Mouse (Mus musculus) stomach, embryonic 14.5 days (tissue): Measurements from ENCODE around the gene Sap30l. TPM values are rescaled to one million over a fixed set of nuclear protein-coding genes. Genes with fewer than 3 reads are reported as not detected.
A peak's percentile ranks its signal among the peaks of the same experiment; 100 is the strongest.
"Not testable (repeated sequence)": the region's sequence is repeated elsewhere in the genome, so short reads cannot be mapped to it uniquely, and the experiment has no call there.

Experiments
- ATAC-seq: fragments of 200-750 bp; cut with Nextera tagmentation; 2 replicates; pipeline ENCODE4 v1.8.0; 2017; ENCODE audit warnings: low read depth, moderate TSS enrichment; ENCODE audit not compliant: insufficient number of reproducible peaks, insufficient read depth, low FRiP score
- H3K27ac ChIP-seq: fragments of 300-500 bp; sonication (generic); 2 replicates; pipeline ENCODE4 v1.5.1; 2014; ENCODE audit warnings: mild to moderate bottlenecking, low read length, moderate library complexity, mixed read lengths
- H3K27me3 ChIP-seq: fragments of 300-500 bp; sonication (generic); 2 replicates; pipeline ENCODE4 v1.6.1; 2014; ENCODE audit warnings: low read length, control low read depth, mixed read lengths; ENCODE audit not compliant: control insufficient read depth, insufficient read depth
- H3K36me3 ChIP-seq: fragments of 300-500 bp; sonication (generic); 2 replicates; pipeline ENCODE4 v1.6.1; 2014; ENCODE audit warnings: mild to moderate bottlenecking, control low read depth, low read length, moderate library complexity, mixed read lengths; ENCODE audit not compliant: control insufficient read depth, insufficient read depth
- H3K4me1 ChIP-seq: fragments of 300-500 bp; sonication (generic); 2 replicates; pipeline ENCODE4 v1.6.1; 2014; ENCODE audit warnings: low read length, control low read depth, mixed read lengths; ENCODE audit not compliant: control insufficient read depth, insufficient read depth
- H3K4me2 ChIP-seq: fragments of 300-500 bp; sonication (generic); replicated peaks from 2 replicates; pipeline ENCODE4 v1.6.1; 2014; ENCODE audit warnings: low read depth, low read length, control low read depth
- H3K4me3 ChIP-seq: fragments of 300-500 bp; sonication (generic); 2 replicates; pipeline ENCODE4 v1.5.1; 2014; ENCODE audit warnings: low read depth, low read length, control low read depth
- H3K9ac ChIP-seq: fragments of 300-500 bp; sonication (generic); replicated peaks from 2 replicates; pipeline ENCODE4 v1.6.1; 2014; ENCODE audit warnings: low read depth, mild to moderate bottlenecking, control low read depth, low read length, moderate library complexity, mixed read lengths
- H3K9me3 ChIP-seq: fragments of 300-500 bp; sonication (generic); 2 replicates; pipeline ENCODE4 v1.6.1; 2016; ENCODE audit warnings: low read depth, low read length, control low read depth; ENCODE audit not compliant: control insufficient read depth
- WGBS: fragments of 180-500 bp; shearing (Covaris S2); extraction: QIAGEN DNeasy Blood & Tissue Kit; methylation state at CpG from one replicate; pipeline ENCODE4 v1.1.7; 2014; 5-methylcytosine and 5-hydroxymethylcytosine counted together
- polyA plus RNA-seq: library from polyadenylated mRNA; unstranded; fragments of >200 nt; fragmentation: Nextera tagmentation; extraction: Ambion mirVana; gene quantifications from 2 replicates; pipeline ENCODE4 v1.2.1, GENCODE M21; 2014

Sap30l gene
- polyA plus RNA-seq, 1 experiment from 2014 or later = 8.4 TPM

GRCm38 (mm10) chr11:57819999-57820581 lies 18.7 kb downstream of the Sap30l start:
- Histone ChIP-seq H3K9me3 (no peaks in the 10 kb centered on the region), H3K4me1 (no peaks in the 10 kb centered on the region), H3K27ac (no peak overlapping the region), H3K9ac (no peak overlapping the region), H3K4me3 (no peak overlapping the region), H3K36me3 (no peaks in the 10 kb centered on the region), H3K27me3 (no peaks in the 10 kb centered on the region), H3K4me2 (no peak overlapping the region)
- WGBS = 32% methylated on average over 9 of the region's 9 CpGs
- peak; percentile 18; the same call in 1 of the 2 replicates for ATAC-seq

- H3K9ac ChIP-seq, H3K4me2 ChIP-seq, H3K4me1 ChIP-seq, ATAC-seq, H3K36me3 ChIP-seq, H3K9me3 ChIP-seq, H3K27me3 ChIP-seq, H3K27ac ChIP-seq, H3K4me3 ChIP-seq: not testable (repeated sequence)
- 87% methylated on average over 2 of the region's 2 CpGs for WGBS
Observed at GRCm38 (mm10) chr11:57823159-57823558, 21.7 kb downstream of the Sap30l start.

- H3K4me3 ChIP-seq = no peak overlapping the region
- H3K27me3 ChIP-seq = peaks cover 9% of the 10 kb centered on the region
- no peak overlapping the region for H3K9ac ChIP-seq
- ATAC-seq = no peak
- 63% methylated on average over 7 of the region's 7 CpGs for WGBS
- no peak overlapping the region for H3K4me2 ChIP-seq
- H3K9me3 ChIP-seq = no peaks in the 10 kb centered on the region
- no peak overlapping the region for H3K27ac ChIP-seq
- H3K36me3 ChIP-seq = no peaks in the 10 kb centered on the region
- peaks cover 4% of the 10 kb centered on the region; the same call in 1 of the 2 replicates for H3K4me1 ChIP-seq
Observed at GRCm38 (mm10) chr11:57823714-57824113, 22.3 kb downstream of the Sap30l start.

GRCm38 (mm10) chr11:57825234-57825633 lies 23.8 kb downstream of the Sap30l start:
- not testable (repeated sequence) for H3K4me3 ChIP-seq, H3K27ac ChIP-seq, H3K4me2 ChIP-seq, H3K9me3 ChIP-seq, H3K36me3 ChIP-seq, H3K4me1 ChIP-seq, ATAC-seq, H3K9ac ChIP-seq
- WGBS = 49% methylated on average over 11 of the region's 11 CpGs
- peaks cover 24% of the 10 kb centered on the region for H3K27me3 ChIP-seq

GRCm38 (mm10) chr11:57827048-57827914 lies 25.8 kb downstream of the Sap30l start:
- 2% methylated on average over 41 of the region's 41 CpGs for WGBS
- H3K27me3 ChIP-seq = peaks cover 41% of the 10 kb centered on the region
- 0 out of 2 replicates have a peak, but pooled peaks have one; percentile 15 for ATAC-seq

GRCm38 (mm10) chr11:57827915-57828545 lies 26.6 kb downstream of the Sap30l start:
- H3K36me3 ChIP-seq = no peaks in the 10 kb centered on the region
- peak overlapping the region; percentile 27 for H3K4me3 ChIP-seq
- H3K9me3 ChIP-seq = no peaks in the 10 kb centered on the region
- H3K27ac ChIP-seq = no peak overlapping the region
- peak overlapping the region; percentile 53 for H3K4me2 ChIP-seq
- WGBS = 1% methylated on average over 33 of the region's 33 CpGs
- 0 out of 2 replicates have a peak, but pooled peaks have one; percentile 29 for ATAC-seq
- peaks cover 6% of the 10 kb centered on the region; the same call in 1 of the 2 replicates for H3K4me1 ChIP-seq
- H3K9ac ChIP-seq = no peak overlapping the region; the same call in 1 of the 2 replicates
- peaks cover 49% of the 10 kb centered on the region for H3K27me3 ChIP-seq

More at GRCm38 (mm10) chr11:57827048-57827914, 25.8 kb downstream of the Sap30l start:
- Histone ChIP-seq H3K4me1 (peaks cover 6% of the 10 kb centered on the region; the same call in 1 of the 2 replicates), H3K27ac (no peak overlapping the region), H3K4me3 (peak overlapping the region; percentile 27), H3K9me3 (no peaks in the 10 kb centered on the region), H3K36me3 (no peaks in the 10 kb centered on the region), H3K9ac (no peak overlapping the region), H3K4me2 (peak overlapping the region; percentile 53)

GRCm38 (mm10) chr11:57828955-57829870 lies 27.8 kb downstream of the Sap30l start:
- H3K9ac ChIP-seq = no peak overlapping the region
- ATAC-seq = no peak
- no peaks in the 10 kb centered on the region for H3K9me3 ChIP-seq
- H3K4me1 ChIP-seq = peaks cover 6% of the 10 kb centered on the region; the same call in 1 of the 2 replicates
- WGBS = 7% methylated on average over 53 of the region's 53 CpGs
- H3K27me3 ChIP-seq = peaks cover 59% of the 10 kb centered on the region
- H3K27ac ChIP-seq = no peak overlapping the region
- H3K4me3 ChIP-seq = no peak overlapping the region
- H3K36me3 ChIP-seq = no peaks in the 10 kb centered on the region
- no peak overlapping the region; the same call in 1 of the 2 replicates for H3K4me2 ChIP-seq
